Mouse (Mus musculus) liver, embryonic 11.5 days (tissue): ENCODE measurements around the gene Usp17ld. TPM values are rescaled to one million over a fixed set of nuclear protein-coding genes. Genes with fewer than 3 reads are reported as not detected.
"Not testable (repeated sequence)": the region's sequence is repeated elsewhere in the genome, so short reads cannot be mapped to it uniquely, and the experiment has no call there.

Experiments used
- ATAC-seq: fragments of 200-750 bp; cut with Nextera tagmentation; replicated peaks from 2 replicates; pipeline ENCODE4 v1.8.0; 2017; ENCODE audit warnings: moderate number of reproducible peaks, mild to moderate bottlenecking, moderate TSS enrichment, moderate library complexity; ENCODE audit not compliant: low FRiP score
- DNase-seq: peaks from one replicate; pipeline ENCODE4 v3.0.0-alpha.2; 2017; ENCODE audit warnings: low spot score
- H3K27ac ChIP-seq: fragments of 300-500 bp; sonication (generic); 2 replicates; pipeline ENCODE4 v1.5.1; 2014; ENCODE audit warnings: mild to moderate bottlenecking, low read depth, low read length, control low read depth
- H3K27me3 ChIP-seq: fragments of 300-500 bp; sonication (generic); replicated peaks from 2 replicates; pipeline ENCODE4 v1.6.1; 2014; ENCODE audit warnings: low read length, mixed read lengths; ENCODE audit not compliant: control insufficient read depth, insufficient read depth
- H3K36me3 ChIP-seq: fragments of 300-500 bp; sonication (generic); 2 replicates; pipeline ENCODE4 v1.6.1; 2014; ENCODE audit warnings: mild to moderate bottlenecking, low read length, moderate library complexity, mixed read lengths; ENCODE audit not compliant: control insufficient read depth, insufficient read depth
- H3K4me1 ChIP-seq: fragments of 300-500 bp; sonication (generic); replicated peaks from 2 replicates; pipeline ENCODE4 v1.6.1; 2014; ENCODE audit warnings: low read length, mixed read lengths; ENCODE audit not compliant: control insufficient read depth, insufficient read depth
- H3K4me2 ChIP-seq: fragments of 300-500 bp; sonication (generic); 2 replicates; pipeline ENCODE4 v1.6.1; 2014; ENCODE audit warnings: mild to moderate bottlenecking, control low read depth, moderate library complexity
- H3K4me3 ChIP-seq: fragments of 300-500 bp; sonication (generic); 2 replicates; pipeline ENCODE4 v1.5.1; 2014; ENCODE audit warnings: low read depth, low read length, control low read depth
- H3K9ac ChIP-seq: fragments of 300-500 bp; sonication (generic); 2 replicates; pipeline ENCODE4 v1.6.1; 2014; ENCODE audit warnings: low read depth, low read length, control low read depth
- H3K9me3 ChIP-seq: fragments of 300-500 bp; sonication (generic); 2 replicates; pipeline ENCODE4 v1.6.1; 2016; ENCODE audit warnings: low read length, inconsistent platforms, mixed read lengths; ENCODE audit not compliant: control insufficient read depth
- WGBS: fragments of 180-500 bp; shearing (Covaris S2); extraction: QIAGEN DNeasy Blood & Tissue Kit; methylation state at CpG from one replicate; pipeline ENCODE4 v1.1.7; 2014; 5-methylcytosine and 5-hydroxymethylcytosine counted together
- microRNA-seq: library from miRNA; unstranded; fragments of <30 nt; microRNA quantifications from one replicate; pipeline ENCODE4, GENCODE M21; 2017; ENCODE audit warnings: borderline number of aligned reads
- polyA plus RNA-seq: library from polyadenylated mRNA; unstranded; fragments of >200 nt; fragmentation: Nextera tagmentation; extraction: Ambion mirVana; gene quantifications from 2 replicates; pipeline ENCODE4 v1.2.1, GENCODE M21; 2014

The Usp17ld gene
- not detected in 2 replicates for polyA plus RNA-seq

DNA sequence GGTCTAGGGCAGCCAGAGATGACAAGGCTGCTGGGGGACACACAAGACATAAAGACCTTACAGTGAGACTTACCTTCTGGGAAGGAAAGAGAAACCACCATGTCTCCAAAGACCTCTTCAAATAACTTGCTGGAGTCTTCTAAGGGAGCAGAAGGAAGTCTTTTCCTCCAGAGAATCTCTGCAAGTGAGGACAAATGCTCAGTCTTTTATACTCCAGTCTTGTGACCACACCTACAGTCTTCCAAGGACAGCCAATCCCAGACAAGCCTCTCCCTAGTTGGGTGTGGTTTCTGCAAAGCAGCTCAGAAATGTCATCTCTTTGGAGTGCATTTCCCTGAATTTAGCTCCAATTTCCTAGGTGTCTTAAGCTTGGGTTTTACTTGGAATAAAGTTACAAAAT, at the start of gene Usp17ld:
Usp17ld (minus strand) TSS at position 101 of the 400 bp plus-strand sequence.
- ATAC-seq, H3K4me3 ChIP-seq, H3K4me2 ChIP-seq, H3K27ac ChIP-seq, H3K4me1 ChIP-seq, H3K27me3 ChIP-seq, H3K9me3 ChIP-seq, H3K9ac ChIP-seq, H3K36me3 ChIP-seq, DNase-seq: not testable (repeated sequence)

- no peak within 1 kb of the TSS for H3K4me2 ChIP-seq
- H3K4me3 ChIP-seq, result no peak within 1 kb of the TSS
- no peak for ATAC-seq
- H3K27ac ChIP-seq, result no peak within 1 kb of the TSS
- H3K36me3 ChIP-seq, result no peaks in the 10 kb centered on the region
- no peak within 1 kb of the TSS for H3K9ac ChIP-seq
- H3K4me1 ChIP-seq, result no peaks in the 10 kb centered on the region
- no peak for DNase-seq
- no peaks in the 10 kb centered on the region for H3K9me3 ChIP-seq
- no peaks in the 10 kb centered on the region for H3K27me3 ChIP-seq
These were observed 35.6 kb downstream of the Usp17ld start, which contains the start of gene Olfr594 for GRCm38 (mm10) chr7:103216696-103217095. Olfr594 (plus strand) TSS chr7:103216996.

GRCm38 (mm10) chr7:103212050-103212449, 40.3 kb downstream of the Usp17ld start:
- 89% methylated on average over 5 of the region's 5 CpGs for WGBS
- ATAC-seq, result not testable (repeated sequence)

DNA sequence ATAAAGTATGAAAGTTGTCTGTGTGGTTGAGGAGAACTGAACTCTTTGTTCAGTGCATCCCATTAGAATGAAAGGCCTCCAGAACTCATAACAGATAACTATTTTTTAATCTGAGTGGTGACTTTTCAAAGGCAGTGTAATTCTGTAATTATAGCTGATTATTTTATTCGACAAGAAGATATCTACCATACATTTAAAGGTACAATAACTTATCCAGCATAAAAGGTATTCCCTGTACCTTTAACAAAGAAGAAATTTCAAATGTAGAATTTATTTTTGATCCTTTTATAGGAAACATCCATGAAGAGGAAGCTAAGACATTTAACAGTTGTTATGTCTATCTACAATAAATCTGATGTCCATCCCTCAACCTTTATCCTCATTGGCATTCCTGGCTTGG, 40.7 kb downstream of the Usp17ld start, which contains the start of gene Olfr593:
Olfr593 (plus strand) TSS at position 301 of the 400 bp plus-strand sequence.
- Histone ChIP-seq H3K4me2 (no peak within 1 kb of the TSS), H3K4me1 (no peaks in the 10 kb centered on the region), H3K4me3 (no peak within 1 kb of the TSS), H3K9me3 (no peaks in the 10 kb centered on the region), H3K27ac (no peak within 1 kb of the TSS), H3K36me3 (no peaks in the 10 kb centered on the region), H3K27me3 (no peaks in the 10 kb centered on the region), H3K9ac (no peak within 1 kb of the TSS)
- ATAC-seq, result no peak
- DNase-seq, result no peak
- 69% methylated on average over 1 of the region's 1 CpGs for WGBS

More at GRCm38 (mm10) chr7:103212050-103212449, 40.3 kb downstream of the Usp17ld start:
- H3K9ac ChIP-seq, H3K4me2 ChIP-seq, H3K4me3 ChIP-seq, DNase-seq, H3K27ac ChIP-seq, H3K9me3 ChIP-seq, H3K36me3 ChIP-seq, H3K4me1 ChIP-seq, H3K27me3 ChIP-seq: not testable (repeated sequence)

Small RNAs within 50 kb of the gene (microRNA-seq; reads per million reads assigned to microRNA genes)
- gene Gm23550, result not detected
- gene Gm25171, result not detected

Other genes starting within 250 kb of the Usp17ld start
- gene Olfr582, start 214.5 kb downstream of the Usp17ld start, polyA plus RNA-seq, result not detected in 2 replicates
- not detected in 2 replicates for gene Olfr583, start 201.2 kb downstream of the Usp17ld start, polyA plus RNA-seq
- not detected in 2 replicates for gene Olfr584, start 170.6 kb downstream of the Usp17ld start, polyA plus RNA-seq
- not detected in 2 replicates for gene Olfr585, start 154.8 kb downstream of the Usp17ld start, polyA plus RNA-seq
- gene Olfr586, start 126.9 kb downstream of the Usp17ld start, polyA plus RNA-seq, result not detected in 2 replicates
- not detected in 2 replicates for gene Olfr588-ps1, start 111.6 kb downstream of the Usp17ld start, polyA plus RNA-seq
- not detected in 2 replicates for gene Olfr589, start 96.1 kb downstream of the Usp17ld start, polyA plus RNA-seq
- not detected in 2 replicates for gene Olfr591, start 74.2 kb downstream of the Usp17ld start, polyA plus RNA-seq
- gene Olfr592, start 67.7 kb downstream of the Usp17ld start, polyA plus RNA-seq, result not detected in 2 replicates
- gene Olfr593, start 40.6 kb downstream of the Usp17ld start, polyA plus RNA-seq, result not detected in 2 replicates
- not detected in 2 replicates for gene Olfr594, start 35.5 kb downstream of the Usp17ld start, polyA plus RNA-seq
- not detected in 2 replicates for gene Olfr596, start 53.1 kb upstream of the Usp17ld start, polyA plus RNA-seq
- gene Olfr597, start 63.8 kb upstream of the Usp17ld start, polyA plus RNA-seq, result not detected in 2 replicates
- gene Olfr598, start 71.1 kb upstream of the Usp17ld start, polyA plus RNA-seq, result not detected in 2 replicates
- not detected in 2 replicates for gene Olfr599, start 83.4 kb upstream of the Usp17ld start, polyA plus RNA-seq
- gene Olfr600, start 97.2 kb upstream of the Usp17ld start, polyA plus RNA-seq, result not detected in 2 replicates
- gene Olfr601, start 110.2 kb upstream of the Usp17ld start, polyA plus RNA-seq, result not detected in 2 replicates
- not detected in 2 replicates for gene Olfr603, start 133.7 kb upstream of the Usp17ld start, polyA plus RNA-seq
- gene Usp17lc, start 162.6 kb upstream of the Usp17ld start, polyA plus RNA-seq, result not detected in 2 replicates
- gene Olfr605, start 192.9 kb upstream of the Usp17ld start, polyA plus RNA-seq, result not detected in 2 replicates
- not detected in 2 replicates for gene Olfr606, start 196.5 kb upstream of the Usp17ld start, polyA plus RNA-seq
- gene Olfr607, start 211.6 kb upstream of the Usp17ld start, polyA plus RNA-seq, result not detected in 2 replicates
- gene Olfr608, start 217.4 kb upstream of the Usp17ld start, polyA plus RNA-seq, result not detected in 2 replicates
- not detected in 2 replicates for gene Olfr609, start 245.6 kb upstream of the Usp17ld start, polyA plus RNA-seq